27 mouse cellular contexts compared by ENCODE assay signal in the genomic region with DNA sequence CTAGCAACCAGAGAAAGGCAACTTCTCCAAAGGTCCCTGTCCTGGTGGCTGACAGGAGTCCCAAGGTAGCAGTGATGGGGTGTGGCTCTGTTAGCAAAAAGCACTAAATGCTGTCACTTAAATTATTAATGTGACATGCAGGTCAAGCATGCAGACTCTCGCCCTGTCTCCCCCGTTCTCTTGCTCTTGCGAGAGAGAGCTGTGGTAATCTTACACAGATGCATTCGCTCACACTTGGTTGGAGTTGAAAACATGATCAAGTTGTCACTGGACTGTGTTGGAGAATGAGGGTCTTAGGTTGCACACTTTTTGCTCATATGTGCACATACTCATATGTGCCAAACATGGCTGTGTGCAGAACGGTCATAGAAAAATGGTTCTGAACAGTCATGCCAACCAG.
"Had no signal": no experiment of that assay in that cellular context is flagged by ENCODE, and none has a peak within 500 bp of the region (broad histone marks: within the 10 kb centered on the region; RNA-seq: fewer than 3 reads in every experiment).

No protein-coding gene starts in this region.

- H3K27ac ChIP-seq: gastrocnemius, adult 2 months; heart, adult 2 months; heart, embryonic 13.5 days; heart, embryonic 15.5 days; hindbrain, embryonic 10.5 days; hindbrain, embryonic 12.5 days; hindbrain, embryonic 14.5 days; intestine, embryonic 15.5 days; layer of hippocampus, adult 2 months; left cerebral cortex, adult 2 months; limb, embryonic 13.5 days; limb, embryonic 15.5 days; liver, embryonic 12.5 days; liver, embryonic 14.5 days had no signal

- H3K4me2 ChIP-seq: heart, embryonic 11.5 days; heart, embryonic 13.5 days; heart, embryonic 15.5 days; hindbrain, embryonic 12.5 days; hindbrain, embryonic 14.5 days; intestine, embryonic 15.5 days; limb, embryonic 13.5 days; limb, embryonic 15.5 days; liver, embryonic 12.5 days had no signal

- H3K4me3 ChIP-seq: gastrocnemius, adult 2 months; heart, adult 2 months; heart, embryonic 13.5 days; heart, embryonic 15.5 days; hindbrain, embryonic 10.5 days; hindbrain, embryonic 12.5 days; intestine, embryonic 15.5 days; layer of hippocampus, adult 2 months; left cerebral cortex, adult 2 months; limb, embryonic 13.5 days; limb, embryonic 15.5 days; liver, embryonic 12.5 days had no signal

- H3K4me1 ChIP-seq: hindbrain, embryonic 10.5 days; intestine, embryonic 15.5 days; liver, embryonic 12.5 days had no signal

- H3K9me3 ChIP-seq: heart, embryonic 13.5 days; heart, embryonic 15.5 days; hindbrain, embryonic 10.5 days; hindbrain, embryonic 12.5 days; intestine, embryonic 15.5 days; limb, embryonic 13.5 days; limb, embryonic 15.5 days; liver, embryonic 12.5 days had no signal

- ATAC-seq: forebrain, embryonic 16.5 days; hindbrain, embryonic 16.5 days; inflammation-experienced regulatory T-cells, adult 6 months; intestine, embryonic 15.5 days; intestine, postnatal 0 days; liver, embryonic 12.5 days had no signal

- H3K36me3 ChIP-seq: heart, embryonic 13.5 days; heart, embryonic 15.5 days; hindbrain, embryonic 10.5 days; hindbrain, embryonic 12.5 days; intestine, embryonic 15.5 days; limb, embryonic 13.5 days; limb, embryonic 15.5 days; liver, embryonic 12.5 days had no signal

- H3K9ac ChIP-seq: heart, embryonic 13.5 days; heart, embryonic 15.5 days; hindbrain, embryonic 12.5 days; hindbrain, embryonic 14.5 days; intestine, embryonic 15.5 days; limb, embryonic 13.5 days; limb, embryonic 15.5 days; liver, embryonic 12.5 days; liver, embryonic 14.5 days had no signal

- DNase-seq: gastrocnemius, adult 2 months; gastrocnemius, postnatal 10 days; gastrocnemius, postnatal 25 days; heart, adult 2 months; heart, postnatal 14 days; heart, postnatal 4 days; kidney, adult 8-10 months; kidney, postnatal 25 days; kidney, postnatal 4 days; left cerebral cortex, postnatal 4 days had no signal

- H3K27me3 ChIP-seq: heart, embryonic 13.5 days; heart, embryonic 15.5 days; hindbrain, embryonic 12.5 days; intestine, embryonic 15.5 days; limb, embryonic 15.5 days; liver, embryonic 12.5 days had no signal
